ENCODE assay signal across 8 mouse cellular contexts in genomic region chr19:43524187-43525103, GRCm38 (mm10). TPM values are rescaled to one million over a fixed set of nuclear protein-coding genes. Genes with fewer than 3 reads are reported as not detected.
A peak's percentile ranks its signal among the peaks of the same experiment; 100 is the strongest.
DNase-seq lines count a peak whose midpoint lies in the region; ATAC-seq lines count a peak whose summit lies in the region.

Gene Got1 (minus strand): TSS chr19:43524605.

- peak; percentile 98 for DNase-seq in adipocyte (ENCODE audit: low spot score)
- DNase-seq in embryo, embryonic 10 days (ENCODE audit: low spot score), result peak; percentile 99
- peak; percentile 91 for DNase-seq in gastrocnemius, postnatal 10 days
- peak; percentile 97 for DNase-seq in induced T-regulatory cell, adult 2 months (ENCODE audit: low read depth)
- peak; percentile 97 to 98 for DNase-seq in left cerebral cortex, adult 9 months (ENCODE audit: low spot score in 2 of 2)
- DNase-seq in right cerebral cortex, postnatal 14 days, result peak; percentile 93
- peak; percentile 87 to 92 for DNase-seq in urinary bladder, postnatal 36 days (ENCODE audit: low spot score in 2 of 2)

- ATAC-seq in megakaryocyte progenitor cell, adult 5-6 weeks (replicated peaks; ENCODE audit: poor library complexity), result peak; percentile 95

RNA-seq across cellular contexts. Expression of gene Got1, which starts in this region (rescaled TPM):
- 100 to 1,000 TPM; 152 to 177 TPM for total RNA-seq in gastrocnemius, postnatal 10 days (2021)
- 21.0 and 21.3 TPM in 2 replicates for total RNA-seq in megakaryocyte progenitor cell, adult 5-6 weeks (2015)
- total RNA-seq in megakaryocyte progenitor cell, adult 5-6 weeks (2017), result 17.9 and 19.8 TPM in 2 replicates

Comparison
In these comparisons a context has a peak if more than half of its experiments do, and no peak if none do; other contexts are left out.
1. Peak in every context shown above with its lines: DNase-seq and ATAC-seq.
2. RNA of gene Got1 (total RNA-seq): 152 to 177 TPM in gastrocnemius, postnatal 10 days; 17.9 to 21.3 TPM in megakaryocyte progenitor cell, adult 5-6 weeks; every median in the first group is over 4 times any median in the second.